Mouse (Mus musculus) intestine, embryonic 14.5 days (tissue): ENCODE results near the gene Tcp11l1. TPM values are rescaled to one million over a fixed set of nuclear protein-coding genes. Genes with fewer than 3 reads are reported as not detected.

Experiments
- ATAC-seq: fragments of 200-750 bp; cut with Nextera tagmentation; replicated peaks from 2 replicates; pipeline ENCODE4 v1.8.0; 2017; ENCODE audit warnings: low read depth, moderate number of reproducible peaks, moderate TSS enrichment, moderate library complexity; ENCODE audit not compliant: low FRiP score, low TSS enrichment
- DNase-seq: peaks from one replicate; pipeline ENCODE4 v3.0.0-alpha.2; 2018; ENCODE audit warnings: low spot score
- H3K27ac ChIP-seq: fragments of 300-500 bp; sonication (generic); 2 replicates; pipeline ENCODE4 v1.5.1; 2014; ENCODE audit warnings: low read depth, mild to moderate bottlenecking, control low read depth
- H3K27me3 ChIP-seq: fragments of 300-500 bp; sonication (generic); replicated peaks from 2 replicates; pipeline ENCODE4 v1.6.1; 2014; ENCODE audit warnings: low read length, control low read depth; ENCODE audit not compliant: control insufficient read depth, insufficient read depth
- H3K36me3 ChIP-seq: fragments of 300-500 bp; sonication (generic); 2 replicates; pipeline ENCODE4 v1.6.1; 2014; ENCODE audit warnings: low read length, control low read depth; ENCODE audit not compliant: control insufficient read depth, insufficient read depth
- H3K4me1 ChIP-seq: fragments of 300-500 bp; sonication (generic); replicated peaks from 2 replicates; pipeline ENCODE4 v1.6.1; 2014; ENCODE audit warnings: low read length, control low read depth, mixed read lengths; ENCODE audit not compliant: control insufficient read depth, insufficient read depth
- H3K4me2 ChIP-seq: fragments of 300-500 bp; sonication (generic); 2 replicates; pipeline ENCODE4 v1.6.1; 2014; ENCODE audit warnings: low read length
- H3K4me3 ChIP-seq: fragments of 300-500 bp; sonication (generic); 2 replicates; pipeline ENCODE4 v1.5.1; 2014; ENCODE audit warnings: low read depth, low read length, control low read depth, mixed read lengths
- H3K9ac ChIP-seq: fragments of 300-500 bp; sonication (generic); 2 replicates; pipeline ENCODE4 v1.6.1; 2014; ENCODE audit warnings: mild to moderate bottlenecking, low read length
- H3K9me3 ChIP-seq: fragments of 300-500 bp; sonication (generic); 2 replicates; pipeline ENCODE4 v1.6.1; 2016; ENCODE audit warnings: low read length, control low read depth; ENCODE audit not compliant: control insufficient read depth
- WGBS: fragments of 180-500 bp; shearing (Covaris S2); extraction: QIAGEN DNeasy Blood & Tissue Kit; methylation state at CpG from one replicate; pipeline ENCODE4 v1.1.7; 2014; 5-methylcytosine and 5-hydroxymethylcytosine counted together
- polyA plus RNA-seq: library from polyadenylated mRNA; unstranded; fragments of >200 nt; fragmentation: Nextera tagmentation; extraction: Ambion mirVana; gene quantifications from 2 replicates; pipeline ENCODE4 v1.2.1, GENCODE M21; 2014

Gene Tcp11l1
- polyA plus RNA-seq, 1 experiment from 2014 or later = 52.6 TPM

DNA sequence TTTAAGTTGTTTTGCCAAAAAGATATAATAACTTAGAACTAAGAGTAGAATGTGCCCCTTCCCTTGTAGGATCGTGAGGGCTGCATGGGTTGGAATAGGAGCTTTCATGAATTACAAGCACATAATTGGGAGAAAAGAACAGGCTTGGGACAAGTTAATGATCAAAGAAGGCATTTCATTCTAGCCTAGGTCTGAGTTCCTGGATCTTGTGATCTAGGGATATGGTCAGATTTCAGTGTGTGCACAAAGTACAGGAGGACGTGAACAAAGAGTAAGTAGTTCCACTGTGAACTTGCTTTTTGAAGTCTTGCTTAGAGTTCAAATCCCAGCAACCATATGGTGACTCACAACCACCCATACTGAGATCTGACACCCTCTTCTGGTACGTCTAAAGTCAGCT is 34.6 kb downstream of the Tcp11l1 start:
- Histone ChIP-seq H3K4me3 (no peak overlapping the region), H3K36me3 (peaks cover 8% of the 10 kb centered on the region), H3K4me1 (no peaks in the 10 kb centered on the region), H3K27me3 (no peaks in the 10 kb centered on the region), H3K9me3 (no peaks in the 10 kb centered on the region), H3K27ac (no peak overlapping the region), H3K9ac (no peak overlapping the region), H3K4me2 (no peak overlapping the region)
- DNase-seq = no peak
- ATAC-seq = no peak
- 76% methylated on average over 3 of the region's 3 CpGs for WGBS

DNA sequence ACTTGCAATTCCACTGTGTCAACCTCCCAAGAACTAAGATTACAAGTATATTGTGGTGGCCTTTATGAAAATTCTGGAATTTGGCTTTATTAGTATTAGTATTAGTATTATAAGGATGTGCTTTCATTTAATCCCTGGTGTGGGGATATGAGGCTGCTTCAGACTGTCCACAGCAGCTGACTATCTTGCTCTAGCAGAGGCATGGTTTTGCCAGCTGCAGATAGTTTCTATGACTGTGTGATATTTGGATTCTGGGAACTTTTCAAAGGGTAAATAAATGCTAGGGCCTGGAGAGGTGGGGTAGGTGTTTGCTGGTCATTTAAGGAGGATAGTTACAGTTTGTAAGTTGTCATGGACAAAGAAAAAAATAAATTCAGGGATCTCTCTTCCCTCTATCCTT is 40.2 kb downstream of the Tcp11l1 start:
- Histone ChIP-seq H3K27me3 (no peaks in the 10 kb centered on the region), H3K9me3 (no peaks in the 10 kb centered on the region), H3K4me3 (no peak overlapping the region), H3K4me2 (no peak overlapping the region), H3K36me3 (no peaks in the 10 kb centered on the region; the same call in 1 of the 2 replicates), H3K4me1 (no peaks in the 10 kb centered on the region), H3K9ac (no peak overlapping the region), H3K27ac (no peak overlapping the region)
- ATAC-seq (no peak), DNase-seq (no peak)

- no peaks in the 10 kb centered on the region for H3K9me3 ChIP-seq
- ATAC-seq = no peak
- no peaks in the 10 kb centered on the region for H3K4me1 ChIP-seq
- no peak overlapping the region for H3K9ac ChIP-seq
- H3K36me3 ChIP-seq = peaks cover 15% of the 10 kb centered on the region
- DNase-seq = no peak
- H3K27ac ChIP-seq = no peak overlapping the region
- no peaks in the 10 kb centered on the region for H3K27me3 ChIP-seq
- WGBS = 86% methylated on average over 6 of the region's 6 CpGs
- H3K4me2 ChIP-seq = no peak overlapping the region
- no peak overlapping the region for H3K4me3 ChIP-seq
Observed at GRCm38 (mm10) chr2:104669122-104669804, 42.7 kb downstream of the Tcp11l1 start.

DNA sequence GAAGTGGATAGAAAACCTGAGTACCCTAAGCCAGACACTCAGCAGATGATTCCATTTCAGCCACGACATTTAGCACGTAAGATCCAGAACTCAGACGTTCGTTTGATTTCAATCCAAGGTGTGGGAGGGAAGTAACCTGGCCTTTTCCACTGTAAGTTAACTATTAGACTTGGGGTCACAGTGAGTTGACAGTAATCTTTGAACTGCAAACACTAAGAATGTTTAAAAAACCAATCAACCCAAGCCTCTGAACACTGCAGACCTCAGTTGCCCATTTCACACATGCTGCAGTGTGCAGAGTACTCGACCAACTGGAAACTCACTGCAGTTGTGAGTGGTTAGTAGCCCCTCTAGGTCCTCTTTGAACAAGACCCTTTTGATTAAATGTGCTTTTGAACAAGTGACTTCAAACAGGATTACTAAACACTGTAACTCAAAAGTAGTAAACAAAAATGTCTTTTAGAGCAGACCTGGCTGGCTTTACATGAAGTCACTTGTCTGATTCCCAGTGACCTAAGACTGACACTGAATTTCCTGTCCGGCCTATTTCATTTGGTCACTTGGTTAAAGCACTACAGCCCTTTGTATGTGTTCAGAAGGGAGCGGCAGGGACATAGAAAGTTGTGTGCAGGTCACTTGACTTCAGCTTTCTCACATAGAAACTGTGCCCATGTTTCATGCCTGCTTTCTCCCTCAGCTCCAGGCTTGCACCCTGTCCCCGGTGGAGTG is 48.4 kb downstream of the Tcp11l1 start:
- Histone ChIP-seq H3K36me3 (peaks cover 60% of the 10 kb centered on the region), H3K9me3 (no peaks in the 10 kb centered on the region), H3K27me3 (no peaks in the 10 kb centered on the region), H3K27ac (no peak overlapping the region), H3K9ac (no peak overlapping the region), H3K4me2 (no peak overlapping the region), H3K4me3 (no peak overlapping the region), H3K4me1 (no peaks in the 10 kb centered on the region)
- ATAC-seq = no peak
- WGBS = 80% methylated on average over 8 of the region's 8 CpGs
- DNase-seq = no peak

GRCm38 (mm10) chr2:104658659-104659058 is 53.3 kb downstream of the Tcp11l1 start:
- WGBS = 93% methylated on average over 1 of the region's 1 CpGs

DNA sequence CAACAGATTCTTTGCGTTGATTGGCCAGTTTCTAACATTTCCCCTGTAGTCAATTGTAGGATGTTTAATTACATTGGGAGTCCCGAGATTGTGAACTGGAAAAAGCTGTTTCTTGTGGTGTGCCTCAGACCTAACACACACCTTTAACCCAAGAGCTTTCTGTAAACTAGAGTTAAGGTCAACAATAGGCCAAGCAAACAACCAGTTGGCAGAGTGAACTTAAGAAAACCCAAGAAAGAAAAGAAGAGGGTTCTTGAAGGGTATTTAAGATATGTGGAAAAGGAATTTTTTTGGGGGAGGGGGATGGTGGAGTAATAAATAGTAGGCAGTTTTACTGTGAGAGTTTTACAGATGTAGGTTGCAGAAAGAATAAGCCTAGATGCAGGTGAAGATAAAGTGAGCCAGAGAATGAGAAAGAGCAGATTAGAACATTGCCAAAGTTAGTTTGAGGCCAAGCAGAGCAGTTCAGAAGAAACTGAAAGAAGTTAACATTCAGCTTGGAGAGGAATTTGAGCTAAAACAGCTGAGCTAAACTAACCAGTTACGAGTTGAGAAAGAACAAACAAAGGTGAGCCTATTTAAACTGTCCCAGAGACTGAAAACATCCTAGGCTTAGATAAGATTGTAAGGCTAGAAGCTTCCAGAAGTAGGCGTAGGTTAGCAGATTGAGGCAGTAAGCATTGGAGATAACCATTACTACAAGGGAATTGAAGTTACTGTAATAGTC is 95.8 kb downstream of the Tcp11l1 start:
- Histone ChIP-seq H3K4me3 (no peak overlapping the region), H3K4me2 (no peak overlapping the region), H3K27me3 (no peaks in the 10 kb centered on the region), H3K27ac (no peak overlapping the region), H3K9ac (no peak overlapping the region), H3K9me3 (no peaks in the 10 kb centered on the region), H3K36me3 (peaks cover 14% of the 10 kb centered on the region), H3K4me1 (no peaks in the 10 kb centered on the region)
- 72% methylated on average over 4 of the region's 4 CpGs for WGBS
- ATAC-seq (no peak), DNase-seq (no peak)

More at GRCm38 (mm10) chr2:104658659-104659058, 53.3 kb downstream of the Tcp11l1 start:
- H3K27ac ChIP-seq = no peak overlapping the region
- H3K9ac ChIP-seq = no peak overlapping the region
- ATAC-seq (no peak), DNase-seq (no peak)
- H3K4me2 ChIP-seq = no peak overlapping the region
- no peaks in the 10 kb centered on the region for H3K27me3 ChIP-seq
- H3K4me3 ChIP-seq = no peak overlapping the region
- peaks cover 80% of the 10 kb centered on the region for H3K36me3 ChIP-seq
- no peaks in the 10 kb centered on the region for H3K4me1 ChIP-seq
- no peaks in the 10 kb centered on the region for H3K9me3 ChIP-seq

- Histone ChIP-seq H3K4me1 (no peaks in the 10 kb centered on the region), H3K9me3 (no peaks in the 10 kb centered on the region), H3K4me3 (no peak overlapping the region), H3K9ac (no peak overlapping the region), H3K36me3 (peaks cover 22% of the 10 kb centered on the region), H3K27me3 (no peaks in the 10 kb centered on the region), H3K4me2 (no peak overlapping the region), H3K27ac (no peak overlapping the region)
- 90% methylated on average over 3 of the region's 3 CpGs for WGBS
- no peak for DNase-seq
- ATAC-seq = no peak
Observed at GRCm38 (mm10) chr2:104614786-104615185, 97.2 kb downstream of the Tcp11l1 start.
